Mouse (Mus musculus) C2C12 (cell line): ENCODE results near the gene Riiad1. TPM values are rescaled to one million over a fixed set of nuclear protein-coding genes. Genes with fewer than 3 reads are reported as not detected.

Experiments
- H3K27me3 ChIP-seq: one replicate; pipeline ENCODE4 v1.6.1; 2011; ENCODE audit not compliant: control insufficient read depth, insufficient read depth, insufficient read length
- H3K36me3 ChIP-seq: one replicate; pipeline ENCODE4 v1.6.1; 2011; ENCODE audit not compliant: control insufficient read depth, insufficient read depth
- H3K4me3 ChIP-seq: one replicate; pipeline ENCODE4 v1.5.1; 2011; ENCODE audit warnings: mild to moderate bottlenecking, control low read depth; ENCODE audit not compliant: poor library complexity, insufficient read depth, severe bottlenecking
- H3K79me2 ChIP-seq: one replicate; pipeline ENCODE4 v1.6.1; 2011; ENCODE audit not compliant: control insufficient read depth, insufficient read depth
- H3K79me3 ChIP-seq: one replicate; pipeline ENCODE4 v1.6.1; 2011; ENCODE audit warnings: low read depth, control low read depth
- H3ac ChIP-seq: one replicate; pipeline ENCODE3; 2011; ENCODE audit warnings: low read depth; ENCODE audit not compliant: control insufficient read depth, insufficient read length
- CEBPB ChIP-seq: IDR thresholded peaks from one replicate; pipeline ENCODE4 v1.6.1; 2011; ENCODE audit warnings: low read depth, mild to moderate bottlenecking, control low read depth, moderate library complexity
- CTCF ChIP-seq: IDR thresholded peaks from one replicate; pipeline ENCODE4 v1.5.1; 2011; ENCODE audit not compliant: control insufficient read depth, insufficient read depth, insufficient read length
- FOSL1 ChIP-seq: IDR thresholded peaks from one replicate; pipeline ENCODE4 v1.8.0; 2011; ENCODE audit warnings: mild to moderate bottlenecking, low read length; ENCODE audit not compliant: poor library complexity, insufficient read depth, severe bottlenecking
- MAX ChIP-seq: IDR thresholded peaks from one replicate; pipeline ENCODE4 v1.6.1; 2011; ENCODE audit warnings: mild to moderate bottlenecking, control low read depth
- MYOD1 ChIP-seq: IDR thresholded peaks from one replicate; pipeline ENCODE4 v1.6.1; 2011; ENCODE audit warnings: low read depth; ENCODE audit not compliant: control insufficient read depth, insufficient read length
- MYOG ChIP-seq: IDR thresholded peaks from one replicate; pipeline ENCODE4 v1.6.1; 2011; ENCODE audit not compliant: control insufficient read depth, insufficient read length; ENCODE audit errors: extremely low read depth
- USF1 ChIP-seq: IDR thresholded peaks from one replicate; pipeline ENCODE4 v1.6.1; 2011; ENCODE audit warnings: low read depth, mild to moderate bottlenecking, control low read depth, moderate library complexity
- long read RNA-seq, 2 experiments: library from polyadenylated mRNA; unstranded; transcript quantifications; one replicate each; pipeline ENCODE4 v2.0.0; 2019 to 2020
- polyA plus RNA-seq: library from polyadenylated mRNA; unstranded; fragments of >200 nt; fragmentation: generic; extraction: Trizol; gene quantifications from one replicate; pipeline ENCODE4 v1.2.1, GENCODE M21; 2012; ENCODE audit warnings: missing spikeins

The Riiad1 gene
- polyA plus RNA-seq: 0.27 TPM
- long read RNA-seq, experiment 1: 0 reads
- long read RNA-seq, experiment 2: 0 reads

DNA sequence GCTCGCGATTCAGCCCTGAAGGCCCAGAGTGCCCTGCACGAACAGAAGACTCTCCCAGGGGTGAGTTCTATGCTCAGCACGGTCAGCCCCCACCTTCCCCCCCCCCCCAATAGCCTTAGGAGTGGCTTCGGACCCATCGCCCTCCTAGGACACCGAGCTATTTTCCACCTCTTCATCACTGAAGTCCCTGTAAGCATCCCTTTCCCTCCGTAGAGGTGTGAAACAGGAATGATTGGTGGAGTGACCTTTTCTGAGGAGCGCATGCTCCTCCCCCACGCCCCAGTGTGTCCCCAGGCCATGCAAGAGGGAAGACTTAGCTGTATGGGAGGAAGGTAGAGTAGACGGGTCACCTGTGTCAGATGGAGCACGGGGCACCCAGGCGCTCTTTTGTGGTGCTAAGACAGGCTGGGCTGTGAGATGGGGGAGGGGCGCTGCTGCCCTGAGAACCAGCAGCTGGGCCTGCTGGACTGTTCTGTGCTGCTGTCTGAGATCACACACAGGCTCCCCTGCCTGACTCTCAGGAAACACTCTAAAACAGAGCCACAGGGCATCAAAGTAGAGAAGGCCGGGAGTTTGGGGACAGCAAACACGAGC lies at the start of gene Riiad1:
TSS of gene Riiad1 (minus strand) at position 51 of the 594 bp plus-strand sequence.
- TF ChIP-seq MYOG (no peak), MAX (no peak), FOSL1 (no peak)
- no peaks in the 10 kb centered on the region for H3K36me3 ChIP-seq
- H3K79me2 ChIP-seq: no peaks in the 10 kb centered on the region
- H3ac ChIP-seq: no peak within 1 kb of the TSS
- no peaks in the 10 kb centered on the region for H3K79me3 ChIP-seq
- no peaks in the 10 kb centered on the region for H3K27me3 ChIP-seq
- no peak within 1 kb of the TSS for H3K4me3 ChIP-seq

GRCm38 (mm10) chr3:94526731-94527130 lies 46.6 kb upstream of the Riiad1 start:
- Histone ChIP-seq H3ac (no peak overlapping the region), H3K4me3 (no peak overlapping the region), H3K36me3 (peaks cover 57% of the 10 kb centered on the region), H3K27me3 (no peaks in the 10 kb centered on the region), H3K79me3 (no peaks in the 10 kb centered on the region), H3K79me2 (no peaks in the 10 kb centered on the region)
- TF ChIP-seq CEBPB (no peak), MAX (no peak), USF1 (no peak), CTCF (no peak), MYOG (no peak), FOSL1 (no peak), MYOD1 (no peak)

- TF ChIP-seq USF1 (no peak), CEBPB (no peak), CTCF (no peak), MYOG (no peak)
- H3K79me3 ChIP-seq: no peaks in the 10 kb centered on the region
- no peak overlapping the region for H3K4me3 ChIP-seq
- peaks cover 42% of the 10 kb centered on the region for H3K36me3 ChIP-seq
- no peaks in the 10 kb centered on the region for H3K79me2 ChIP-seq
- no peaks in the 10 kb centered on the region for H3K27me3 ChIP-seq
- no peak overlapping the region for H3ac ChIP-seq
Measured at GRCm38 (mm10) chr3:94506664-94507063, 26.5 kb upstream of the Riiad1 start.

DNA sequence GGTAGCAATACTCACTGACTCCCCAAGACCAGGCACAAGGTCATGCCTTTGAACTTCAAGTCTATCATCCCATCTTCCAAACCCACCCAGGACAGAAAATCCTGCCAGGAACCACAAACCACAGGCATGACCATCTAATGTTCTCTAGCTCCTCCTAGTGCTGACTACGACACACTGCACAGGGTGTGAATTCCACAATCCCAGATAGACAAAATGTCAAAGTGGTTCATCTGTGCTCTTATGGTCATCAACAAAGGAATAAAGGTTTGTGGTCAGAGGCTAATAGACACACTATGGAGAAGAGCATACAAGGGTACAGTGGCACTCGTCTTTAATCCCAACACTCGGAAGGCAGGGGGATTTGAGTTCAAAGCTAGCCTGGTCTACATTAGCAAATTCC lies 22.1 kb upstream of the Riiad1 start:
- Histone ChIP-seq H3K27me3 (no peaks in the 10 kb centered on the region), H3K4me3 (no peak overlapping the region), H3ac (no peak overlapping the region), H3K79me3 (no peaks in the 10 kb centered on the region), H3K36me3 (peaks cover 36% of the 10 kb centered on the region), H3K79me2 (no peaks in the 10 kb centered on the region)
- peak; percentile 45 for TF ChIP-seq CTCF
- TF ChIP-seq MYOD1: no peak

GRCm38 (mm10) chr3:94497162-94497561 lies 17.0 kb upstream of the Riiad1 start:
- Histone ChIP-seq H3ac (no peak overlapping the region), H3K79me2 (no peaks in the 10 kb centered on the region), H3K36me3 (peaks cover 34% of the 10 kb centered on the region), H3K79me3 (no peaks in the 10 kb centered on the region), H3K27me3 (no peaks in the 10 kb centered on the region), H3K4me3 (no peak overlapping the region)
- TF ChIP-seq CTCF (no peak), MYOD1 (no peak), CEBPB (no peak), FOSL1 (no peak), MAX (no peak), USF1 (no peak), MYOG (no peak)

DNA sequence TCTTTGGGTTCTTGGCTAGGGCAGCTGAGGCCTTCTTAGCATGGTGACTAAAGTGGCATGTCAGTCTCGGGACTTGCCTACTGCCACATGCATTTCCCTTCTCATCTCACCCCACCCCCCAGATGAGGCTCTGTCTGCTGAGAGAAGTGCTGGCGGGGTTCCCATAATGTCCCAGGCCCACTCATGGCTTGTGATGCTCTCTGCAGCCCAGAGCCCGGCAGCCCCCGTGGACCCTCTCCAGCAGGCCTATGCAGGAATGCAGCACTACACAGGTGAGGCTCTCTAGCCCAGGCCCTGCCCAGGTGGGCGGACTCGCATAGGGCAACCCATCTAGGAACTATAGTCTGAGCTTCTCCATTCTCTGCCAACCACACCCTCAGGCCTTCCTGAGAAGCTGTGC lies 7.4 kb upstream of the Riiad1 start:
- H3K79me2 ChIP-seq: no peaks in the 10 kb centered on the region
- H3ac ChIP-seq: no peak overlapping the region
- H3K4me3 ChIP-seq: no peak overlapping the region
- no peaks in the 10 kb centered on the region for H3K27me3 ChIP-seq
- H3K36me3 ChIP-seq: no peaks in the 10 kb centered on the region
- no peaks in the 10 kb centered on the region for H3K79me3 ChIP-seq
- TF ChIP-seq MYOG (no peak), MYOD1 (no peak), MAX (no peak), CTCF (no peak), CEBPB (no peak), USF1 (no peak), FOSL1 (no peak)
